Mouse (Mus musculus): ENCODE results near the gene Pnma1. TPM values are rescaled to one million over a fixed set of nuclear protein-coding genes. Genes with fewer than 3 reads are reported as not detected.
A peak's percentile ranks its signal among the peaks of the same experiment; 100 is the strongest.

Pnma1 gene
- polyA plus RNA-seq, 1 experiment: not detected

DNA sequence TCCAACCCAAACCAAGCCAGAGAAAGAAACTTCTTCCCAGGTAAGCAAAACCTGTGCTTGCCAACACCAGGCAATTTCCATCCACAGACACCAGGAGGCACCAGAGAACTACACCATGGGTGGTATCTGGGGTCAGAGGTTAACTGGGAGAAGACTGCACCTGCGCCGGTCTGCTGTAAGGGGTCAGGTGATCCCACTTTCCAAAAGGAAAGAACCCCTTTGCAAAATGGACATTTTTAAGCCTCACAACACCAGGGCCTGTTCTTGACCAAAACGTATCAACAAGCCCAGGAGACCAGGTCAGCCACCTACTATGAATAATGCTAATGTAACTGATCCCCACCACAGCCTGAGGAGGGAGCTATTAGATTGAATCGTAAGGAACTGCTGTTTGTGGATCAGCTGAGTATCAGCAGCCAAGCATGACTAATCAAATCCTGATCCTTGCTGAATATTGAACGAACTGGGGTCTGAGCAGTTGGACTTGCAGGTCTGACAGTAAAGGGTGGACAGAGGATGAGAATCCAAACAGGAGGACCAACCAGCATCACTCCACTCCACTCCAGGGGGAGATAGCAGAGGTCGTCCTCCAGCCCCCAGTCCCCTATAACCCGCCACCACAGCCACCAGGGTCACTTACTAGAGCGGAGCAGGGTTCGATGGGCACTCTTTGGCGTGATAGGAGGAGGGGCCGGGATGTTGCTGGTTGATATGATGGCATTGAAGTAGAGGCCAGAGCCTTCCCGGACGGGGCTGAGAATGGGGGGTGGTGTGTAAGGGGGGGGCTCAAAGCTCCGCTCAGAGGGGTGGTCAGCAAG is 13.5 kb upstream of the Pnma1 start:
- Histone ChIP-seq H3K36me3 (ENCODE audit: control insufficient read depth, insufficient read depth, low read length, poor library complexity, severe bottlenecking) (peaks cover 18% of the 10 kb centered on the region), H3K4me3 (ENCODE audit: low read depth, low read length) (peak overlapping the region; percentile 9; the same call in 1 of the 2 replicates)

DNA sequence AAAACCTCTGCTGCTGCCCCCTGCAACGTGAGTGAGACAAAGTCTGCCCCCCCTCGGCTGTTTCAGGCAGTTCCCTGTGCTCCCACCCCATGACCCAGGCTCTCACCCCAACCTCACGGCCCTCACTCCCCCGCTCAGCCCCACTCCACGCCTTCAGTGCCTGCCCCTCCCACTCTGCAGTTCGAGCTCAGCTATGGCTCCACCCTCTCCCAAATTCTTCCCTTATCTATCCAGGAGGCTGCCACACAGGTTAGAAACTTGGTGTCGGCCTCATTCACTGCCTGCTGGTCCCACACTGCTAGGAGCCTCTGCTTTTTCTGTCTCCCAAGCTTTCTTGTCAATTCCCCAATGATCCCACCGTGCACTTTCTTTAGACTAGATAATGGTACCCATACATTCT is 12.8 kb upstream of the Pnma1 start:
- Histone ChIP-seq H3K27ac (ENCODE audit: insufficient read depth, low read length) (no peak overlapping the region), H3K27me3 (ENCODE audit: control insufficient read depth, insufficient read depth, low read length, poor library complexity, severe bottlenecking) (no peaks in the 10 kb centered on the region), H3K4me3 (ENCODE audit: low read depth, low read length) (no peak overlapping the region), H3K9ac (ENCODE audit: low read depth, poor library complexity, severe bottlenecking) (no peak overlapping the region), H3K9me3 (replicated peaks; ENCODE audit: control insufficient read depth, insufficient read depth, low read length, poor library complexity, severe bottlenecking) (no peaks in the 10 kb centered on the region), H3K4me1 (ENCODE audit: control insufficient read depth, insufficient read depth, low read length) (no peaks in the 10 kb centered on the region), H3K36me3 (ENCODE audit: control insufficient read depth, insufficient read depth, low read length, poor library complexity, severe bottlenecking) (peaks cover 24% of the 10 kb centered on the region)
- TF ChIP-seq CTCF (IDR thresholded peaks at IDR 0.05; ENCODE audit: low read depth, low read length): peak; percentile 1
- no peak for TF ChIP-seq POLR2A (IDR thresholded peaks at IDR 0.05; ENCODE audit: insufficient read depth, low read length)
- TF ChIP-seq EP300 (IDR thresholded peaks at IDR 0.05; ENCODE audit: insufficient read depth, low read depth, low read length): no peak

More for the DNA sequence above, 13.5 kb upstream of the Pnma1 start:
- Histone ChIP-seq H3K4me1 (ENCODE audit: control insufficient read depth, insufficient read depth, low read length) (no peaks in the 10 kb centered on the region), H3K27me3 (ENCODE audit: control insufficient read depth, insufficient read depth, low read length, poor library complexity, severe bottlenecking) (no peaks in the 10 kb centered on the region), H3K9me3 (replicated peaks; ENCODE audit: control insufficient read depth, insufficient read depth, low read length, poor library complexity, severe bottlenecking) (no peaks in the 10 kb centered on the region), H3K27ac (ENCODE audit: insufficient read depth, low read length) (peak overlapping the region; percentile 63), H3K9ac (ENCODE audit: low read depth, poor library complexity, severe bottlenecking) (peak overlapping the region; percentile 44)
- TF ChIP-seq POLR2A (IDR thresholded peaks at IDR 0.05; ENCODE audit: insufficient read depth, low read length) (no peak), EP300 (IDR thresholded peaks at IDR 0.05; ENCODE audit: insufficient read depth, low read depth, low read length) (no peak), CTCF (IDR thresholded peaks at IDR 0.05; ENCODE audit: low read depth, low read length) (peak; percentile 66)

DNA sequence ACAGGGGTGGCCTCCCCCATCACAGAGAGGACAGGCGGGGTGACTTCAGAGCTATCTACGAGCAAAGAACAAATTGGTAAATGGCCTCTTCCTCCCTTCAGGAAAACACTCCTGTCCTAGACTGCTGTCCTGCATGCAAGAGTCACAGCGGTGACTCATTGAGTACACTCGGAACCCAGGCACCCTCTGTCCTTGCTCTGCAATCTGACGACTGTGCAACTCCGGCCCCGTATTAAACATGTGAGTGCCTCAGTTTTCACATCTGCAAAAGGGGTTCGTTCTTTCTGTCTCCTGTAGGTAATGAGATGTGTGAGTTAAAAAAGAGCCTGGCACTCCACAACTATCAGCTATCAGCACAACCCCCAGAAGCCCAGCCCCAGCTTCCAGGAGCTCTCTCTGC is 12.2 kb upstream of the Pnma1 start:
- peaks cover 26% of the 10 kb centered on the region for H3K36me3 ChIP-seq (ENCODE audit: control insufficient read depth, insufficient read depth, low read length, poor library complexity, severe bottlenecking)
- no peaks in the 10 kb centered on the region for H3K4me1 ChIP-seq (ENCODE audit: control insufficient read depth, insufficient read depth, low read length)
- H3K9ac ChIP-seq (ENCODE audit: low read depth, poor library complexity, severe bottlenecking): no peak overlapping the region

DNA sequence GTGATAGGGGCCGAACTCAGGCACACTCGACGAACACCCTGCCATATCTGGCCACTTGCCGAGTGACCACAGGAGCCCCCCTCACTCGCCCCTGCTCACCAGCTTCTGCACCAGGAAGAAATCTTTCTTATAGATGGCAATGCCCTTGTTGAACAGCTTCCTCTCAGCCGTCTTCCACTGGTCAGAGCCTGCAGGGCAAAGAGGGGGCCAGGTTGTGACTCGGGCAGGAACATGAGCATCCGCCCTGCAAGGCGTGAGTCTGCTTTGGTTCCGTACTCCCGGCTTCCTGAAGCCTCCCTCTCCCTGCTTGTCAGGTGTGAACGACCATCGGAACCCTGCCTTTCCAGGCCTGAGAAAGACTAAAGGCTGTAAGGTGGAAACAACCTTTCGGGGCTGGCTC is 9.9 kb upstream of the Pnma1 start:
- Histone ChIP-seq H3K36me3 (ENCODE audit: control insufficient read depth, insufficient read depth, low read length, poor library complexity, severe bottlenecking) (peaks cover 26% of the 10 kb centered on the region), H3K9me3 (replicated peaks; ENCODE audit: control insufficient read depth, insufficient read depth, low read length, poor library complexity, severe bottlenecking) (no peaks in the 10 kb centered on the region), H3K4me1 (ENCODE audit: control insufficient read depth, insufficient read depth, low read length) (no peaks in the 10 kb centered on the region)

More for the DNA sequence above, 12.2 kb upstream of the Pnma1 start:
- H3K27me3 ChIP-seq (ENCODE audit: control insufficient read depth, insufficient read depth, low read length, poor library complexity, severe bottlenecking): no peaks in the 10 kb centered on the region
- no peak overlapping the region for H3K4me3 ChIP-seq (ENCODE audit: low read depth, low read length)
- TF ChIP-seq CTCF (IDR thresholded peaks at IDR 0.05; ENCODE audit: low read depth, low read length): no peak
- TF ChIP-seq POLR2A (IDR thresholded peaks at IDR 0.05; ENCODE audit: insufficient read depth, low read length): no peak
- TF ChIP-seq EP300 (IDR thresholded peaks at IDR 0.05; ENCODE audit: insufficient read depth, low read depth, low read length): no peak
- no peaks in the 10 kb centered on the region for H3K9me3 ChIP-seq (replicated peaks; ENCODE audit: control insufficient read depth, insufficient read depth, low read length, poor library complexity, severe bottlenecking)
- no peak overlapping the region for H3K27ac ChIP-seq (ENCODE audit: insufficient read depth, low read length)

DNA sequence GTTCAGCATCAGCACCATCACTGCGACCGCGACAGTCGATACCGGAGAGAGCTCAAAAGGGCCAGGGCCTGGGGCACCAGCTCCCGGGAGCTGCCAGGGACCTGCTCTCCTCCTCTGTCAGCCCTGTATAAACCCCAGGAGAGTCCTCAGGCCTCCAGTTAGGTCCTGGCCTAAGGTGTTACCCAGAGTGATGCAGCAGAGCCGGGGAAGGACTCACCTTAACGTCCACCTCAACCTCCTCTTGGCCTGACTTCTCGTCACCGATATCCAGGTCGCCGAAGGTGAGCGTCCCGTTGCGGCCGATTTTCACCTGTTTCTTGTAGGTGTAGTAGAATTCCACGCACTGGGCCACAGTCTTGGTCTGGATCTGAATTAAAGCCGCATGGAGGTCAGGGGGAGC is 7.9 kb upstream of the Pnma1 start:
- H3K27ac ChIP-seq (ENCODE audit: insufficient read depth, low read length): no peak overlapping the region

More for the DNA sequence above, 9.9 kb upstream of the Pnma1 start:
- no peak for TF ChIP-seq CTCF (IDR thresholded peaks at IDR 0.05; ENCODE audit: low read depth, low read length)
- no peak for TF ChIP-seq EP300 (IDR thresholded peaks at IDR 0.05; ENCODE audit: insufficient read depth, low read depth, low read length)
- no peak for TF ChIP-seq POLR2A (IDR thresholded peaks at IDR 0.05; ENCODE audit: insufficient read depth, low read length)
- H3K9ac ChIP-seq (ENCODE audit: low read depth, poor library complexity, severe bottlenecking): no peak overlapping the region
- H3K27ac ChIP-seq (ENCODE audit: insufficient read depth, low read length): no peak overlapping the region
- H3K4me3 ChIP-seq (ENCODE audit: low read depth, low read length): no peak overlapping the region
- H3K27me3 ChIP-seq (ENCODE audit: control insufficient read depth, insufficient read depth, low read length, poor library complexity, severe bottlenecking): no peaks in the 10 kb centered on the region

DNA sequence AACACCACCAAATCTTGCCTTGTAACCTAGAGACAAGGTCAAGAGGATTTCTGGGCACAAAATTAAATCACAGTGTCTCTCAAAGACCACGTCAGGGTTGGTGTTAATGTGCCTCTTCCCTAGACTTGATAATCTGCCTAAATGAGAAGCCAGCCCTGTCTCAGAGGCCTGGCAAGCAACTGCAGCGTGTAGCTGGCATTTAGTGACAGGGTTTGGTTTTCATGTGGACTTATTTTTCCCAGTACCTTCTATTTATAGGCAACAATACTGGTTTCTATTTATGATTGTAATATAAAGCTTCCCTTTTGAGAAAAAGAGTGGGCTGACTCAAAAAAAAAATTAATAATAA is 7.2 kb upstream of the Pnma1 start:
- peaks cover 35% of the 10 kb centered on the region for H3K36me3 ChIP-seq (ENCODE audit: control insufficient read depth, insufficient read depth, low read length, poor library complexity, severe bottlenecking)
- TF ChIP-seq EP300 (IDR thresholded peaks at IDR 0.05; ENCODE audit: insufficient read depth, low read depth, low read length): no peak
- no peak for TF ChIP-seq CTCF (IDR thresholded peaks at IDR 0.05; ENCODE audit: low read depth, low read length)
- no peak for TF ChIP-seq POLR2A (IDR thresholded peaks at IDR 0.05; ENCODE audit: insufficient read depth, low read length)

More for the DNA sequence above, 7.9 kb upstream of the Pnma1 start:
- Histone ChIP-seq H3K27me3 (ENCODE audit: control insufficient read depth, insufficient read depth, low read length, poor library complexity, severe bottlenecking) (no peaks in the 10 kb centered on the region), H3K9me3 (replicated peaks; ENCODE audit: control insufficient read depth, insufficient read depth, low read length, poor library complexity, severe bottlenecking) (no peaks in the 10 kb centered on the region), H3K4me3 (ENCODE audit: low read depth, low read length) (no peak overlapping the region), H3K36me3 (ENCODE audit: control insufficient read depth, insufficient read depth, low read length, poor library complexity, severe bottlenecking) (peaks cover 35% of the 10 kb centered on the region), H3K9ac (ENCODE audit: low read depth, poor library complexity, severe bottlenecking) (no peak overlapping the region), H3K4me1 (ENCODE audit: control insufficient read depth, insufficient read depth, low read length) (peaks cover 2% of the 10 kb centered on the region)
- TF ChIP-seq EP300 (IDR thresholded peaks at IDR 0.05; ENCODE audit: insufficient read depth, low read depth, low read length) (no peak), POLR2A (IDR thresholded peaks at IDR 0.05; ENCODE audit: insufficient read depth, low read length) (no peak), CTCF (IDR thresholded peaks at IDR 0.05; ENCODE audit: low read depth, low read length) (no peak)

More for the DNA sequence above, 7.2 kb upstream of the Pnma1 start:
- H3K27me3 ChIP-seq (ENCODE audit: control insufficient read depth, insufficient read depth, low read length, poor library complexity, severe bottlenecking): no peaks in the 10 kb centered on the region
- H3K27ac ChIP-seq (ENCODE audit: insufficient read depth, low read length): no peak overlapping the region
- H3K4me1 ChIP-seq (ENCODE audit: control insufficient read depth, insufficient read depth, low read length): peaks cover 2% of the 10 kb centered on the region
- H3K4me3 ChIP-seq (ENCODE audit: low read depth, low read length): no peak overlapping the region
- H3K9me3 ChIP-seq (replicated peaks; ENCODE audit: control insufficient read depth, insufficient read depth, low read length, poor library complexity, severe bottlenecking): no peaks in the 10 kb centered on the region
- no peak overlapping the region for H3K9ac ChIP-seq (ENCODE audit: low read depth, poor library complexity, severe bottlenecking)
